Mouse (Mus musculus): ENCODE results near the gene Trpm3. TPM values are rescaled to one million over a fixed set of nuclear protein-coding genes. Genes with fewer than 3 reads are reported as not detected.
A peak's percentile ranks its signal among the peaks of the same experiment; 100 is the strongest.

Gene Trpm3
- total RNA-seq, 2 experiments from 2014 or later, result 0.62 to 0.64 TPM

DNA sequence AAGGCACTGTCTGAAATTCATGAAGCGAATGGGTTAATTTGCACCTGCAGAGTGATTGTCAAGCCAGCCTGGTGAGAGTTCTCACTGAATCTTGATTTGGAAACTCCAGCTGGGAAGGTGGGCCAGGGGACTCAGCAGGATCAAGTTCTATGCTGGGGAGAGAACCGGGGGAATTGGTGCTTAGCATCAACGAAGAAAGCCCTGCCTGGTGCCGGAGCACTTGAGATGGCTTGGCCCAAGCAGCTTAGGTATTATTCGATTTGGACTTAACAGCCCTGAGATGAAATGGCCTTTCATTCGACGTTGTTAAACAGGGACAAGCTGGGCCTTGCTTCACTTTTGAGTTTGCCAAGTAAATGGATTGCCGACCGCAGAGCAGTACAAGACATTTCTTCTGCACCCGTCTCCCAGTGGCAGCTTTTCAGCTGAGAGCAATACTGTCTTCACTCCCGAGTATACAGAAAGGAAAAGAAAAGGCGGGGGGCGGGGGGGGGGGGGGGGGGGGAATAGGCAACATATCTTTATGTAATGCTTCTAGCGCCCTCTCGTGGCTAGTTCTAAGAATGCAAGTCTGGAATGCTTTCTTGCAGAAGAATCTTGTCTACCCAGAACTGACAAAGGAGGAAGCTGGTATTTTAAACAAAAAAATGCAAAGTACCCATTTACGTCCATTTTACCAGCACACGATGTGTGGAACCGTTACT, 165.3 kb downstream of the Trpm3 start:
- peak; percentile 73 for DNase-seq (ENCODE audit: low spot score)

DNA sequence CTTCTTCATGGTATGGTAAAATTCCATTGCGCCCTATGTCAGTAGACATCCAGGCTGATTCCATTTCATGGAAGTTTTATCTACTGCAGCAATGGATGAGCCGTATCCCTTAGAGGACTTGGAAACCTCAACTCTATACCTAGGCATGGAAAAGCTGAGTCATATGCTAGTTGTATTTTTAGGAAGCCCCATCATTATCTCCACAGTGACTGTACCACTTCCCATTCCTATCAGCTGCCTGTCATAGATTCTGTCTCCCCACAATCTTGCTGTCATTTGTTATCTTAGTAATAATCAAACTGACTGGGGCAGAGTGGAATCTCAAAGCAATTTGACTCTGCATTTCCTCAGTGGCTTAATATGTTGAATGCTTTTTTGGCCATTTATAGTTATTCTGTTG, 169.2 kb downstream of the Trpm3 start:
- DNase-seq (ENCODE audit: low spot score), result no peak

DNA sequence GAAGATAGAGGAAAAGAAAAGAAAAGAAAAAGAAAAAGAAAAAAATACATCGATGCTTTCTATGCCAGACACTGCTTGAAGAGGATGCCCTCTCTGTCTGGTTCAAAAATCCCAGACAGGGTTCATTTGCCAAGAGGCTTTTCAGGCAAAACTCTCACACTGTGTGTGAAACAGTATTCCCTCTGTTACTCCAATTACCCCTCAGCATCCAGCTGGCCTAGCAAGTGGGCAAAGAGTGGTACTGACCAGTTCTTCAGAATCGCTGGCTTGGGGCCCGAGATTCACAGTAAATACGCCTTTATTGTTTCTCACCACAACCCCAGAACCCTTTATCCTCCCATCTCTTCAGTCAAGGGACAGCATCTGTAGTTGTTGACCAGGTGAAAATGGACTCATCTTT, 178.5 kb downstream of the Trpm3 start:
- no peak for DNase-seq (ENCODE audit: low spot score)

DNA sequence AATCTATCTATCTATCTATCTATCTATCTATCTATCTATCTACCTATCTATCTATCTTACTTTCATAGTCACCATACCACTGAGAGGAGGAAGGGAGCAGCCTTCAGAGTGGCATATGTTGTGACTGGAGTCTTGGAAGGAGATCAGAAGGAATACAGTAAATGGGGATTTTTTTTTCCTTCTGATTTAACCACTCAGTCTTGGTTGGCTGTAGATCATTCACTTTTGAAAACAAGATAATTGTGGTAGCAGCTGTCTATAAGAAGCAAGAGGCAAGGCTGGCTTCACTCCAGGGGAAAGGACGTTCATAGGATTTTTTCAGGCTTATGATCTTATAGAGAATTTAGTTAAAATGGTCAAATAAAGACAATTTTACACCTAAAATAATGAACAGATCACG, 188.0 kb downstream of the Trpm3 start:
- DNase-seq (ENCODE audit: low spot score), result no peak

DNA sequence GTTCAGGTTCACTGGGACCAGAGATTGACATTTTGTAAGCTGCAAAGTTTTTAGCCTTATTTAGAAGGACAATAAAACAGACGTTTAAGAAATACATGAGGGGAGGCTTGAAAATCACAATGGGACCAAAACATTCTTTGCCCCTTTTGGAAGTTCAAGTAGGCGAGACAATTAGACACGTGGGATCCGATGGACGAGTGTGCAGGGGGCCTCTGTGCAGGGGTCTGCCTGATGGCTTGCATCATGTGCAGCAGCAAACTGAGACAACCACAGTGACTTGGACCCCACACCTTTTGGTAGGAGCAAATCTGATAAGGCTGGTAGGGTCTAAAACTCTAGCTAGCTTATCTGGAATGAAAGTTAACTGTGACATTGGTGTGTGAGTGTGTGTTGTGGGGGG, 188.4 kb downstream of the Trpm3 start:
- no peak for DNase-seq (ENCODE audit: low spot score)

DNA sequence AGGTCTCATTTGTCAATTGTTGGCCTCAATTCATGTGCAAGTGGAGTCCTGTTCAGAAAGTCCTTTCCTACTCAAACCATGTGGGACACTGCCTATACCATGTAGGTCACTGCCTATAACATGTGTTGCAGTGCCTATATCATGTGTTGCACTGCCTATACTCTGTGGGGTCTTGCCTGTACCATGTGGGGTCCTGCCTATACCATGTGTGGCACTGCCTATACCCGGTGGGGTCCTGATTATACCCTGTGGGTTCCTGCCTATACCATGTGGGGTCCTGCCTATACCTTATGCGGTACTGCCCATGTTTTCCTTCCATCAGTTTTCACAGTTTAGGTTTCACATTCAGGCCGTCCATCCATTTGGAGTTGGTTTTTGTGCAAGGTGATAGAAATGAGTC, 197.4 kb downstream of the Trpm3 start:
- no peak for DNase-seq (ENCODE audit: low spot score)

DNA sequence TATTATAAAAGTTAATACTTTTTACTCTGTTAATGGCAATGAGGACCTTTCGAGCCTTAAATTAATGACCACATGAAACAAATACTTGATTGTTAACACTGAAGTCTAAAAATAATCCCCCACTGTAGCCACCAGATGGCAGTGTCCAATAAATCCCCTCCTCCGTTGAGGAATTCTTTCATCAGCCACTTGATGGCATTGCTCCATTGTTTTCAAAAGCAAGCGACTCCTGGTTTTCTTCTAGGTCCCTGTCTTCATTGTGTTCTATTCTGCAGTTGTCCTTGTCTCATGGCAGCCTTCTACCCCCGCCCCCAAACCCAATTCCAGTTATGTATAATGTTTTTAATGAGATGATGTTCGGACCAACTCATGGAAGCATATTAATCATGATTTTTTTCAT, 198.6 kb downstream of the Trpm3 start:
- DNase-seq (ENCODE audit: low spot score), result peak; percentile 38

DNA sequence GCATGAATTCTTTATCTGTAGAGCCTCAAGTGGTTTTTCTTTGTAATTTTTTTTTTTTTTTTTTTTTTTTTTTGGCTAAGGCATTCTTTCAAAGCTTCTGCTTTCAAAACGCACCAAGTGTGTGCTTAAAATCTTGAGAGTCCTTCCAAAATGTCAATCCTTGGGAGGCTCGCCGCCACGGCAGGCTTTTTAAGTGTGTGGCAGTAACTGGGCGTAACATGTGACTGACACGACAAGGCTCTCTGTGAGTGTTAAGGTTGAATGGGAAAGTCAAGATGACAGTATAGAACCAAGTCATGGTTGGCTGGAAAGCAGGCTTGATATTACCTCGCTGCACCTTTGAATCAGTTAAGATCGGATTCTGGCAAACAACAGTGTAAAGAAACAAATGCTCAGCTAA, 200.1 kb downstream of the Trpm3 start:
- no peak for DNase-seq (ENCODE audit: low spot score)

DNA sequence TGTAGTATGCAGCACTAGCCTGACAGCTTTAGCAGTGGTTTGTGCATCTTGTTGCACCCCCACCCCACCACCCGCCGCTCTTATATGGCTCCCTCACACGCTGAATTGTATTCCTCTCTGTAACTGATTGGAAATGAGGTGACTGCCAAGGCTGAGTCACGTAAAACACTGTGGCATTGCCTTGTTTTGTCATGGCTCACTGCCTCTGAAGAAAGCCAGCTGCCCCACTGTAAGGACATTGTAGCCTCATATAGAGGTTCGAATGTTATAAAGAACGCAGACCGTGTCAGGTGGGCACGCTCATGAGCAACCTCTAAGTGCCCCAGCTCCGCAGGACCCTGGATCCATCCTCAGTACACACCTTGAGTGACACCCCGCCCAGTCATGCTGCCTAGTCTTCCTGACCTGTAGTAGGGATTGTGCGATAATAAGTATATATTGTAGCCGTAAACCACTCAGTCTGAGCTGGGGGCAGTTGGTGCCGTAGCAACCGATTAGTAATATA, 215.2 kb downstream of the Trpm3 start:
- DNase-seq (ENCODE audit: low spot score), result no peak

DNA sequence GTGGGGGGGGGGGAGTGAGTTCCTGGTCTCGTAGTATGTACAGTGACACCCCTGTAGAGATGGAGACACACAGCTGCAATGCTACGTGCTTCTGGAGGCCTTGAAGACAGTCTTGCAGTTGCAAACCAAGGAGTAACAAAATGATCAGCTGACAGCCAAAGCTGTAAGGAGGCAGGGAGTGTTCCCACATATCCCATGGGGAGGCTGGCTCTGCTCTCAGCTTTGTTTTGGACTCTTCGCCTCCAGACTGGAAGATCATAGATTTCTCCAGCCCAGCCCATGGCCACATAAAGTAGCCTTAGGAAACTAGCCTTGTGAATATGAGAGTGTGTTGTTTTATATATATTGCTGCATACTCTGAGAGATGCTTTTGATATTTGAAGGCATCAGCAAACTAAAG, 248.0 kb downstream of the Trpm3 start:
- peak; percentile 22 for DNase-seq (ENCODE audit: low spot score)

DNA sequence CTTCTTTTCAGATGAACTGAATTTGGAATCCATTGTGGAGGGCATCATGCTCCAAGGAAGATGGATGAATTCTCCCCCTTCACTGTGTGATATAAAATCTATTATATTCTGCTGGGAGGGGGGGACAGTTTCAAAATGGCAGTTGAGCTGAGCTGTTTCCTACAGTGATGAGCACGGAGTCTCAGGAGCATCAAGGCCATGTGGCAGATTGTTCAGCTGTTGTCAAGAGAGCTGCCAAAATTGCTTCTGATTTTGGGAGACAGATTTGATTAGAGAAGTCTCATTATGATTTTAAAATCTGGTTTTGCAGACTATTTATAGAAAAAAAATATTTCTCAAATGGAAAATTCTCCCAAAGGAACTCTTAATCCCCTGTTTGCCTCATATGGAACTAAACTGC, 255.9 kb downstream of the Trpm3 start:
- DNase-seq (ENCODE audit: low spot score), result no peak

DNA sequence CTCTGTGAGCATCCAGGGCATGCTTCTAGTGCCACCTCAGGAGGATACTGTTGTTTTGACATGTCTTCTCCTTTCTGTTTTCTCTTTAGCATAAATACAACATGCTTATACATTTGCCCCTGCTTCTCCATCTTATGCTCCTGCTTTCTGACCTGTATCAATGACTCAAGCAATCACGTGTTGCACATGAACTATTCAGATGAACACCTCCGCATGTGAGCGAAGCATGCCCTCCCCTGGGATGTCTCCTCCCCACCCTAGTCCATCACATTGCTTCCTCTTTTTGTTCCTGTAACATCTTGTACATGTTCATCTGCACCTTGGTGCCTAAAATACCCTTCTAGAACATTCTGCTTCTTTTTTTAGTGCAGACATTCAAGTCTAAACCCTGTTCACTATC, 265.2 kb downstream of the Trpm3 start:
- DNase-seq (ENCODE audit: low spot score), result no peak

DNA sequence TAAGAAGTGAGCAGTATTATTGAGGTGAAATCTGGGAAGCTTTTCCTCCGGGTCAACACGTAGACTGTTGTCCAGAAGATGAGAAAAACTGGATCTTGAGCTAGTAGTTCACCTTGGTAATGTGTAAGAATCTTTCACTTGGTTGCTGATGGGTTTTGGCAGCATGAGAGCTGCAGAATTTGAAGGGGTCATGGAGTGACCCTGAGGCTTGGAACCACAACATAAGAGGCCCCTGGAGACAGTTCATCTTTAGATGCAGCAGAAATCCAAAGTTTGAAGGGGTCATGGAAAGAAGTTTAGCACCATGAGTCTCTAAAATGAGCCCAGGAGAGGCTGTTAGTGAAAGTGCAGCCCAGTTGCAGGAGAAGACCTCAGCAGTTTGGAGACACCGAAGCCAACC, 279.4 kb downstream of the Trpm3 start:
- no peak for DNase-seq (ENCODE audit: low spot score)

DNA sequence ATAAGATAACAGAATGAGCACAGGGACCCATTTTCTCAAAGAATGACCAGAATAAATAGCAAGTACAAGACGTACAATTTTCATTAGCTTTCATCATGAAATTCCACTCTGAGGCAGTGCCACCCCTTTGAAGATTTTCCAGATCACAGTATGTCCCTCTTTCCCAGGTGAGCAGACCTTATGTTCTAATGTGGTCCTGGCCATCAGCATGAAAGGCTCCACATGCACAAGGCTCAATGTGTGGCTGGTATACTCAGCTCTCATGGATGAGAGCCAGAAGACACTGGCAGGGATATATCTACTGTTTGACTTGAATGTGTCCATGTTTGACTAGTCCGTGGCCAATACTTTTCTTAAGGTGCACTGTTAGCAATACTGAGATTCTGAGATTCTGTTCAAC, 298.4 kb downstream of the Trpm3 start:
- DNase-seq (ENCODE audit: low spot score), result no peak

DNA sequence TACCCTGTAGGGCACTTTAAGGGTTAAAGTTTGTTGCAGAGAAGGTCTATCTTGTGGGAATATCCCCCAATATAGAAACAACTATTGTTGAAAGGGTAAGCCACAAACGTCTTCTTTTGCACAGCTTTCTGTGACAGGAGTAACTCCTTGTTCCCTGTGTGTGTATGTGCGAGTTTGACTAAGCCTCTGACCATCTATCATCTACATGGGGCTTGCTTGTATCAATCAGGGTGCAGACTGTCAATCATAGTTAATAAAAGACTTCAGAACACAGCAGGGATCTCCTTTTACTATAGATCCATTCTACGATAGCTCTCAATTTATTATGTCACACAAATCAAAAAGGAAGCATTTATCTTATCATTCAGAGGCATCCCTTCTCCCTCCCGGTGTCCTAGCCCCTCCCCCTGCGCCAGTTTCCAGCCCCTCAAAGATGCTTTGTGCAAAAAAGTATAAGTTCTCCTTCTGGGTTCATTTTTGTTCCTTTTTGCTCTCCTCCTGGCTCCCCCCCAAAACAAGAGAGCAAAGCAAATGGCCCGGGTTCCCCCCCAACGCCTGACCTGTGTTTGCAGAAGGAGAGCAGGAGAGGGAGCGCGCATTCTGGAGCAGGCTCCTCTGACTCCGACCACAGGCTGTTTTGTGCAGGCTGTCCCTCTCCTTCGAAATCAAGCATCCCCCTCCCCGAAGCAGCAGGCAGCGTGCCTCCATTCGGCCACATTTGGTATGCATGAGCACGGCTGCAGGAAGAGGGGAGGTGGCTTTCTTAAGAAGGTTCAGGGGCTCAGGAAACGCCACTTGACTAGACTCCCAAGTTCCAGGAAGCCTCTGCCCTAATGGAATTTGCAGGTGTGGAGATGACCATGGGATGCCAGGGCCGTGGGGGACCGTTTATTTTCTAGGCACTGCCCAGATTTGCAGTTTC, 308.8 kb downstream of the Trpm3 start:
- DNase-seq (ENCODE audit: low spot score), result no peak

DNA sequence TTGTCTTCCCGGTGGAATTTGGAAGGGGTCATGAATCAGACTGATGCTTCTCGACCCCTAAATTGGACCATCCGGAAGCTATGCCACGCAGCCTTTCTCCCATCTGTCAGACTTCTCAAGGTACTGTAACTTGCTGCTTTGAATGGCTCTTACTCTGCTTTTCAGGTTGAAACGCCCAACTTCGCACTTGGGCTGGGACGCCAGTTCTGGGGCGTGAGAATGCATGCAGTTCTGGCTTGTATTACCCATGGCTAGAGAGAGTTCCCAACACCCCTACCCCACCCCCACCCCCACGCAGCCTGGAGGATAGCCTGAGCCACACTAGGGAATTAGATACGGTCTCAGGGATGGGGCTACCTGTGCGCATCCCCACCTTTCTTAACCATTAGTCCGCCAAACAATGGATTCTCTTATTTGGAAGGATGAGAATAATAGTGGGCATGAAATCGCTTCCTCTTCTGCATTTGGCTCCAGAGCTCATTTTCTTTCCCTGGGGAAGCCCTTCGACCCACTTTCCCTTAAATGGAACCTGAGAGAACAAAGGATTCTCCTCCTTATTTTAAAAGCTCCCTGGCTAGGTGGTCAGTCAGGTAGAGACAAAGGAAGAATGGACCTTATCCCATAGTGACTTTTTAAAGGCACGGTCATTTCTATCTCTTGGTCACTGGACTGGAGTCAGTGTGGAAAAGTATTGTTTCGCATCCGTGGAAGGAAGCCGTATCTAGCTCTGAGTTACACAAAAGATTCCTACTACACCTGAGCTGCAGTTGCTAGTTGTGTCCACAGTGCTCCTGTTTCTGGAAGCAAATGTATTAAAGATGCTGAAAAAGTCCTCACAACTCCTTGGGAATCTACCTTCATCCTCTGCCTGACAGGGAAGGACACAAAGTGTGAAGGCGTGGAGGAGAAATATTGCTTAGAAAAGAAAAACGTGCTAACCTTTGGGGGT, 309.8 kb downstream of the Trpm3 start:
- DNase-seq (ENCODE audit: low spot score), result no peak

DNA sequence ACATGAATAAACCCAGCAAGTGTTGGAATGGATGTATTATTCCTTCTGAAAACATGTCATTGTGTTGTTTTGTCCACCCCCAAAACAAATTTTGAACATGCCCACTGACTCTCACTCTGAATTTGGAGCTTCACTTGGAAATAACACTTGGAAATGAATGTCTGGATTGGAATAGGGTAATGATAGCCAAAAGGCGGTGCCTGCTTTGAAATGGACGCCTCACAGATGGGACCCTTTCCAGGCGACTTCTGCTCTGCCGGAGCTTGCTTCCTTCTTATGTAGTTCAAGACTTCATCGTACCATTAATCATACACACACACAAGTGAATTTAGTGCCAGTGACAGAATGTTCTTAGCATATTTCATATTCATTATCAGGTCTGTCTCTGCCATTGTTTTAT, 312.4 kb downstream of the Trpm3 start:
- no peak for DNase-seq (ENCODE audit: low spot score)

DNA sequence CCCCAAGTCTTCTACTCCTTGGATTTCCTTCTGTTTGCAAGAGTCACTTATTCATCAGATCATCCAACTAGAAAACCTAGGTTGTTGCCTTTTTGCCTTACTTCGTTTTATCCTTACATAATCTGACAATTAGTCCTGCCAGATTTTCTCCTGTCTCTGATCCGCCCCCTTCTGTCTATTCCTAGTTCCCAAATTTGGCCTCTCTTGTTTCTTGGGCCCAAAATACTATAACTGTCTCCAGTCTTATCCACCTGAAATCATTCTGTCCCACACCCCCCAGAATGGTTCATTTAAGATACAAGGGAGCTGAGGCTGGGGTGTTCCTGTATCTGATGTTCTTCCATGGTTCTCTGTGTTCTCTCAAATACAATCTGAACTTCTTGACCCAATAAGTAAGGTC, 318.1 kb downstream of the Trpm3 start:
- DNase-seq (ENCODE audit: low spot score), result no peak

DNA sequence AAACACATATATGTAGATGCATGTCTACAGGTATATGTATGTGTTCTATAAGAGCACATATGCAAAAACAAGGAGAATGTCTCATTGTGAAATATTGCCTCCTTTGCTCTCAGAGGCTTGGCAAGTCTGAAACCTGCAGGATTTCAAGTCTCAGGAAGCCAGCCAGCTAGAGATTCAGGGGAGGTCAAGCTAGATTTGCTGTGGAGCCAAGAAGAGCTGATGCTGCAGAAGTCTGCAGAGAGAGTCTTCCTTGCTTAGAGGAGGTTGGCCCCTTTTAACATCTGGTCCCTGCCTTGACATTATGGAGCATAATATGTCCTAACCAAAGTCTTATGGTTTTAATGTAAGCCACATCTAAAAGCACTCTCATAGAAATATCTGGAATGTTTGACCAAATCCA, 323.2 kb downstream of the Trpm3 start:
- no peak for DNase-seq (ENCODE audit: low spot score)

DNA sequence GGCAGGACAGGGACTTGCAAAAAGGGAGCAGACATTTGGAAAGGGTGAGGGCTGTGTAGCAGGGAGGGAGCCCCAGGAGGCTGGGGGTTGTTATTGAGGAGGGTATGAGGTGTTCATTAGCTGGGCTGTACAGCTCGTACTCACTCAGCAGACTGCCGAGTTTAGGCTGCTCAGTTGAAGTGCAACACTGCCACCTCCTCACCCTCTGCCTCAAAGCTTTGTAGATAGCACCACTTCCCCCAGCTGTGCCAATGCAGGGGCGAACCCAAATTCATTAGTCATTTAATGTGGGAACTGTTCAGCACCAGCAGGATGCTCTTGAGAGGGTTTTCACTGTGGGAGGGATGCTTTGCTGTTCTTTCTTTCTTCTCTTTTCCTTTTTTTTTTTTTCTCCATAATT, 324.7 kb downstream of the Trpm3 start:
- no peak for DNase-seq (ENCODE audit: low spot score)

DNA sequence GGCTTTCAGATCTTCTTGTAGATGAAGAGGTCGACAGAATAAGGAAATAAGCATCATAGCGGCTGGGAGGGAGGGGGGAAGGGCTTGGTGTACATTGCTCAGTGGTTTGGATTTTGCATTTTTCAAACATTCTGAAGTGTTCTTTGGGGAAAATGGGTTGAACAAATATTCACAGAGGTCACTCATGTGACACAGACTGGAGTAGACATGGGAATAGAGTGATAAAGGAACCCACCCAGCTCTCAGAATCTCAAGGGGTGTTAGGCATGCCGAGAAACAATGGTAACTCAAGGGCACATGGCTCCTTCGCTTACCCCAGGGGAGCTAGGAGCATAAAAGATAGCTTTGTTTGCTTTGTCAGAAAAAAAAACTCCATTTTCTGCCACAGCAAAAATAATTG, 330.8 kb downstream of the Trpm3 start:
- no peak for DNase-seq (ENCODE audit: low spot score)

Data from gastrocnemius, adult 18-20 months (tissue).